Mouse (Mus musculus) right cerebral cortex, postnatal 4 days (tissue): Measurements from ENCODE around the gene Ppp2ca.
"Not testable (repeated sequence)": the region's sequence is repeated elsewhere in the genome, so short reads cannot be mapped to it uniquely, and the experiment has no call there.

Experiments
- DNase-seq: peaks from one replicate; pipeline ENCODE4 v3.0.0-alpha.2; 2022

The Ppp2ca gene

GRCm38 (mm10) chr11:52145428-52145827 is 46.9 kb downstream of the Ppp2ca start, which contains the start of gene Olfr1373:
Gene Olfr1373, minus strand, starts transcription at chr11:52145528.
- DNase-seq, result not testable (repeated sequence)

DNA sequence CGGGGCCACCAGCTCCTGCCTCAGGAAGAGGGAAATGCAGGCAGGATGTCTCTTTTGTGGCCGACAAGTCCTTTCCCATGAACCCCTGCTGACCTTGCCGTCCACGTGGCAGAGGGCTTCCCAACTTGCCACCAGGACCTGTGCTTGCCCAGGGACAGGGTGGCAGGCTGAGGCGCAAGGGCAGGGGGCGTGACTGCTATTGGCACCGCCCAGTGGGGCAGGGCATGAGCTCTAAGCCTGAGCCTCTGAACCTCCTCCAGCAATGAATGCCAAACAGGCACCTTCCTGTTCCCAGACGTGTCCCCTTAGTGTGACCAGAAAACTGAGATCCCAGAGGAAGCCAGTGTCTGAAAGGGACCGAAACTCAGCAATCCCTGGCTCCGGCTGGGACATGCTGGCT is 65.4 kb downstream of the Ppp2ca start:
- no peak for DNase-seq

DNA sequence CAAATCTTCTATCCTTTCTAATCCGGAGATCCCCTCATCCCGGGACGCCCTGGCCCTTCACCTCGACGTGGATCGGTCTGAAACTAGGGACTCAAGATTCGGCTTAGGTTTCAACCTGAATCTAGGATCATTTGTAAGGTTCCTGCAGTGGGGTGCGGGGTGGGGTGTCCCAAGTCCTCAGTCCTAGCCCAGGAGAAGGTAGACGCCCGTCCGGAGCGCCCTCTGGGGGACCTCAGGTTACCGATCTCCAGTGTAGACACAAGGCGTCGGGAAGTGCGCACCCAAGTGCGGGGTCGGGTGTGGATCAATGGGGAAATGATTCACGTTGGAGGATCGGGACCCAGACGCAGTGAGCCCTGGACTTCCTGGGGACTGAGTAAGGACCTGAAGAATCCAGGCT is 68.6 kb downstream of the Ppp2ca start:
- no peak for DNase-seq

- DNase-seq, result not testable (repeated sequence)
Measured at GRCm38 (mm10) chr11:52167901-52168302, 69.4 kb downstream of the Ppp2ca start.

- no peak for DNase-seq
Measured at GRCm38 (mm10) chr11:52168461-52168860, 70.0 kb downstream of the Ppp2ca start.
